Mouse (Mus musculus) ES-Bruce4 (cell line): ENCODE data around the gene Acoxl. TPM values are rescaled to one million over a fixed set of nuclear protein-coding genes. Genes with fewer than 3 reads are reported as not detected.

ENCODE experiments used
- H3K27ac ChIP-seq: 2 replicates; pipeline ENCODE4 v1.5.1; 2012; ENCODE audit warnings: low read length, inconsistent platforms; ENCODE audit not compliant: insufficient read depth
- H3K27me3 ChIP-seq: 2 replicates; pipeline ENCODE4 v1.6.1; 2012; ENCODE audit warnings: mild to moderate bottlenecking, low read length, inconsistent platforms; ENCODE audit not compliant: control insufficient read depth, poor library complexity, insufficient read depth, severe bottlenecking
- H3K36me3 ChIP-seq: 2 replicates; pipeline ENCODE4 v1.6.1; 2012; ENCODE audit warnings: inconsistent platforms, mild to moderate bottlenecking, low read length, moderate library complexity; ENCODE audit not compliant: control insufficient read depth, poor library complexity, insufficient read depth, severe bottlenecking
- H3K4me1 ChIP-seq: one replicate; pipeline ENCODE4 v1.8.1; 2011; ENCODE audit warnings: low read length; ENCODE audit not compliant: control insufficient read depth, insufficient read depth
- H3K4me3 ChIP-seq: 2 replicates; pipeline ENCODE4 v1.5.1; 2011; ENCODE audit warnings: low read depth, mild to moderate bottlenecking, low read length
- H3K9ac ChIP-seq: 2 replicates; pipeline ENCODE4 v1.6.1; 2012; ENCODE audit warnings: low read depth, mild to moderate bottlenecking, inconsistent platforms; ENCODE audit not compliant: poor library complexity, severe bottlenecking
- H3K9me3 ChIP-seq: replicated peaks from 2 replicates; pipeline ENCODE4 v1.6.1; 2012; ENCODE audit warnings: mild to moderate bottlenecking, low read length, inconsistent platforms; ENCODE audit not compliant: control insufficient read depth, poor library complexity, insufficient read depth, severe bottlenecking
- CTCF ChIP-seq: IDR thresholded peaks from one replicate; pipeline ENCODE4 v1.8.1; 2011; ENCODE audit warnings: low read depth, low read length
- EP300 ChIP-seq: IDR thresholded peaks from 2 replicates; pipeline ENCODE4 v1.6.1; 2011; ENCODE audit warnings: low read depth, low read length; ENCODE audit not compliant: insufficient read depth
- POLR2A ChIP-seq: IDR thresholded peaks from one replicate; pipeline ENCODE4 v1.8.1; 2011; ENCODE audit warnings: low read length; ENCODE audit not compliant: insufficient read depth
- polyA plus RNA-seq: library from polyadenylated mRNA; stranded (reverse); fragments of >200 nt; gene quantifications from 2 replicates; pipeline ENCODE4 v1.2.4, GENCODE M21; 2011; ENCODE audit warnings: low read depth; ENCODE audit not compliant: missing spikeins, insufficient read depth, insufficient read length

The Acoxl gene
- polyA plus RNA-seq, 1 experiment: not detected

- no peak overlapping the region for H3K4me3 ChIP-seq
- no peak overlapping the region for H3K9ac ChIP-seq
- no peaks in the 10 kb centered on the region for H3K9me3 ChIP-seq
- TF ChIP-seq EP300: no peak
- no peak for TF ChIP-seq POLR2A
- TF ChIP-seq CTCF: no peak
- no peaks in the 10 kb centered on the region for H3K27me3 ChIP-seq
- no peaks in the 10 kb centered on the region for H3K4me1 ChIP-seq
- H3K36me3 ChIP-seq: no peaks in the 10 kb centered on the region
- H3K27ac ChIP-seq: no peak overlapping the region
Measured at GRCm38 (mm10) chr2:128062756-128063155, 224.1 kb downstream of the Acoxl start.

DNA sequence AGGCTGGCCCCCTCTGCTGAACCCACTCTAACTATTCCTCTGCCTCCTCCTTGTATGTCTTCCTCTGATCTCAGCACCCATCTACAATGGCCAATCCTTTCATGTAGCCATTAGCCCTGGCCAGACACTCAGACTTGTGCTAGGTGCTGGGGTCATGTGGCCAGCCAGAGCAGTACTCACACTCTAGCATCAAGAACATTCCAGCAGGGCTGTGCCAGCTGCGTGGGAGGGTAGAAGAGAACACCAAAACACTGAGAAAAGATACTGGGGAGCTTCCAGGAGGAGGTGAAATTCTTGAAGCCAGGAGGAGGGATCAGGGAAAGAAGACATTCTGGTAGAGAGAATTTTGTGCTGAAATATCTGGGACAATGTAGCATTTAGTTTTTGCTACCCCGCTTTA, 226.3 kb downstream of the Acoxl start:
- Histone ChIP-seq H3K9ac (no peak overlapping the region), H3K27ac (no peak overlapping the region), H3K4me3 (no peak overlapping the region), H3K9me3 (no peaks in the 10 kb centered on the region), H3K36me3 (no peaks in the 10 kb centered on the region), H3K4me1 (no peaks in the 10 kb centered on the region), H3K27me3 (no peaks in the 10 kb centered on the region)
- TF ChIP-seq EP300 (no peak), CTCF (no peak), POLR2A (no peak)

DNA sequence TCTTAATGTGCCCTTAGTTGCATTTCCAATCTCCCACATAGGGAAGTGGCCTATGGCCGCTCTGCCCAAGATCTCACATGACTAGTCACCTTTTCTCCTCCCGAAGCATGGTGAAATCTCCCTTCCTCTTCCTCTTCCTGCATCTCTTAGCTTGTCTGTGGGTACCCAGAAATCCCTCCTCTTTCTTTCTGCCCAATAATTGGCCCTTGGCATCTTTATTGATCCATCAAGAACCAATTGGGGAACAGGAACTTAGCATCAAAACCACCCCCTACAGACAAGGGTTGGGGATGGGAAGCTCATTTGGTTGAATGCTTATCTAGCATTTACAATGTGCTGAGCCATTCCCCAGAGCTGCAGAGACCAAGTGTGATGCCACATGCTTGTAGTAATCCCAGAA, 226.9 kb downstream of the Acoxl start:
- H3K9me3 ChIP-seq: no peaks in the 10 kb centered on the region
- no peak for TF ChIP-seq CTCF
- TF ChIP-seq POLR2A: no peak
- TF ChIP-seq EP300: no peak
- H3K27me3 ChIP-seq: no peaks in the 10 kb centered on the region

DNA sequence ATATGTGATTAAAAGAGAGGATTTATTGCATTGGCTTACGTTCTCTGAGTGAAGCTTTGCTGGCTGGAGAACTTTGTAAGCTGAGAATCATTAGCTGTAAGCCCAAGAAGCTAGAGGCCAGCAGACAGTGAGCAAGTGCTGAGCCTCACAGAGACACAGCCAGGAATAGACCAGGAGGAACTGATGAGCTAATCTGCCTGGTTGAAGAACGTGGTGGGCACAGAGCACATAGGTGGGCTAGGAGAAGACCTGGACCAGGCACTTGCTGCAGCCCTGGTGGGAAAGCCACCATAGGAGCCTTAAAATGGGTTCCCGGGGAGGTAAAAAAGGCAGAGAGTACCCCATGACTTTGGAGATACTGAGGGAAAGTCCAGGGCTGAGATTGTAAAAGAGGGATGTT, 228.5 kb downstream of the Acoxl start:
- no peak overlapping the region for H3K9ac ChIP-seq
- no peaks in the 10 kb centered on the region for H3K4me1 ChIP-seq
- no peak overlapping the region for H3K27ac ChIP-seq
- H3K4me3 ChIP-seq: no peak overlapping the region
- H3K27me3 ChIP-seq: no peaks in the 10 kb centered on the region
- no peak for TF ChIP-seq POLR2A
- TF ChIP-seq CTCF: no peak
- TF ChIP-seq EP300: no peak
- H3K36me3 ChIP-seq: no peaks in the 10 kb centered on the region
- no peaks in the 10 kb centered on the region for H3K9me3 ChIP-seq

More for the DNA sequence above, 226.9 kb downstream of the Acoxl start:
- H3K9ac ChIP-seq: no peak overlapping the region
- no peaks in the 10 kb centered on the region for H3K4me1 ChIP-seq
- no peak overlapping the region for H3K27ac ChIP-seq
- no peak overlapping the region for H3K4me3 ChIP-seq
- no peaks in the 10 kb centered on the region for H3K36me3 ChIP-seq

DNA sequence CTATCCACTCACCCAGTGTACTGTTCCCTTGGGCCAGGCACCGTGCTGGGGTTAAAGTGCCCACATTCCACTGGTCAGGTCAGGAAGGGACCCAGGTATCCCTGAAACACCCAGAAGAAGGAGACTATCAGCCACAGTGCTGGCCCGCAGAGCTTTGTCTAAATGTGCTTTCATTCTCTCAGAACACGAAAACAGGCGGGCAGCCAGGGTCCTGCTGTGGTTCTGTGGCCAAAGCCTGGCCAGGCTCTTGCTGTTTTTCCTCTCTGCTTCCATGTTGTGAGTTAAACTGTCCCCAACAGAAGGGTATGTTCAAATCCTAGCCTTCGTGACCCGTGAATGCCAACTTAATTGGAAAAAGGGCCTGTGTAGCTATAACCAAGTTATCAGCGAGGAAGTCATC, 228.9 kb downstream of the Acoxl start:
- no peak for TF ChIP-seq POLR2A
- TF ChIP-seq CTCF: no peak
- TF ChIP-seq EP300: no peak
- H3K4me1 ChIP-seq: no peaks in the 10 kb centered on the region
- H3K27ac ChIP-seq: no peak overlapping the region
- H3K9ac ChIP-seq: no peak overlapping the region
- H3K27me3 ChIP-seq: no peaks in the 10 kb centered on the region
- no peaks in the 10 kb centered on the region for H3K36me3 ChIP-seq
- H3K4me3 ChIP-seq: no peak overlapping the region
- no peaks in the 10 kb centered on the region for H3K9me3 ChIP-seq

DNA sequence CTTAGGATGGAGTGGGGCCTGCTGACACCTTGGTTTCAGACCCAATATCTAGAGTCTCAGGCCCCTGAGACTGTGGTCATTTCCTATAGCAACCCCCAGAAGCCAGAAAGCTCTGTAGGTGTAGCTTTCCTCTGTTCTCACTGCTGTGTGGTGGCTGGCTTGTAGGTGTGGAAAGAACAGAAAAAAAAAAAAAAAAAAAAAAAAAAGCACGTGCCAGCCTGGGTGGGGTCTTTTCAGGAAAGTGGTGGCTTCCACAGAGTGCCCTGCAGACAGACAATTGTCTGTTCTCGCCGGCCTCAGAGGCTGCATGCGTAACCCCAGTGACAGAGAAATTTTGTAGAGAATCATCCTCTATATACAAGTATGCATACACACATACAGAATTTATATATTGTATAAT, 229.5 kb downstream of the Acoxl start:
- no peaks in the 10 kb centered on the region for H3K4me1 ChIP-seq
- no peak overlapping the region for H3K27ac ChIP-seq
- H3K9me3 ChIP-seq: no peaks in the 10 kb centered on the region
- H3K9ac ChIP-seq: no peak overlapping the region
- TF ChIP-seq CTCF: no peak
- no peak for TF ChIP-seq EP300
- TF ChIP-seq POLR2A: no peak
- H3K36me3 ChIP-seq: no peaks in the 10 kb centered on the region
- H3K27me3 ChIP-seq: no peaks in the 10 kb centered on the region
- H3K4me3 ChIP-seq: no peak overlapping the region
